Mouse (Mus musculus) right cerebral cortex, postnatal 10 days (tissue): ENCODE data around the gene Arhgap19.

ENCODE experiments used
- DNase-seq, 2 experiments: peaks; one replicate each; pipeline ENCODE4 v3.0.0; 2021; ENCODE audit warnings: low spot score in 2 of 2

Gene Arhgap19

GRCm38 (mm10) chr19:41800451-41800850 lies 1.4 kb downstream of the Arhgap19 start:
- no peak for DNase-seq

DNA sequence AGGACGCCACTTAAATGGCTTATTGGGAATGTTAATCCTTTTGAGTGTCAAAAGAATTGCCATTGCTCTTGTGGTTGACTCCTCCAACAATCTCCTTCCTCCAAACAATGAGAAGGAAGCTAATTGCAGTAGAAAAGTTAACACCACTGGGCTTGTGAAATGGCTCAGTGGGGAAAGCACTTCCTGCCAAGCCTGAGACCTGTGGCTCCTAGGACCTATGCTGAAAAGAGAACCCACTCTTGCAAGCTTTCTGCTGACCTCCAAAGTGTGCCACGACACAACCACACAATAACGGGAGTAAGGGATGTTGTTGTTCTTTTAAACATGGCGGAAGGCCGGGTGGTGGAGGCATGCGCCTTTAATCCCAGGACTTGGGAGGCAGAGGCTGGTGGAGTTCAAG lies 4.3 kb downstream of the Arhgap19 start:
- DNase-seq = no peak

DNA sequence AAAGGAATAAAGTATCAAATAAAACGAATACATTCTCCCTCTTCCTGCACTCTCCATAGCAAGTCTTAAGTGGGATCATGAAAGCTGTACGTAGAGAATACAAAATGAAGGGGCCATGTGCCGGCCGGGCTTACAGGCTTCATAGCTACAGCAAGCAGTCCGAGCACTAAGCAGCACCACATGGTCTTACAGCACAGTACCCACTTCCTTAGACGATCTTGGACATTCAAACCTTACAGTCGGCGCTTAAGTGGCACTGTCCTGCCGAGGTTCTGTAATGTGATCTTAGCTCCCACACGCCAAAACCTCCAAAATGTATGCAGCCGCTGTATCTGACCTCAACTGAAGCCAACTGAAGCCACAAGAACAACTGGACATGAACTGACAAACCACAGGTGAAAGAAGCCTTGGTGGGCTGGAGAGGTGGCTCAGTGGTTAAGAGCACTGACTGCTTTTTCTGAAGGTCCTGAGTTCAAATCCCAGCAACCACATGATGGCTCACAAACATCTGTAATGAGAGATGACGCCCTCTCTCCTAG lies 5.0 kb downstream of the Arhgap19 start:
- no peak for DNase-seq

- DNase-seq = no peak
Measured at GRCm38 (mm10) chr19:41796148-41796760, 5.6 kb downstream of the Arhgap19 start.

GRCm38 (mm10) chr19:41794901-41795300 lies 6.9 kb downstream of the Arhgap19 start:
- no peak for DNase-seq

DNA sequence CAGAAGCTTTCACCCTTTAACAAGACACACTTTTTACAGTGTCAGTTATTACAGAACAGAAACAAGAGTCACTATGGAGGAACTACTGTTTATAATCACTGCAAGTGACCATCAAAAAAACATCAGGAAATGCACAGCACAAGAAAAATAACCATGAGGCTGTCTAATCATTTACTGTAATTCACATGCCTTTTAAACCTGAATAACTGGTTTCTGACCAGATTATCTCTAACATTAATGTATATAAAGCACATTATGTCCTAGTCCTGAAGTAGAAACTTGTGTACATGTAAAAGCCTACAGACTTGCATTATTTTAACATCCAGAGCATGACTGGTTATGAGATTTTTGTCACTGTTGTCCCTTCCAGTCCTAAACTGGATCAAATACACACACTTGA lies 7.8 kb downstream of the Arhgap19 start:
- DNase-seq = no peak

GRCm38 (mm10) chr19:41792934-41793486 lies 8.8 kb downstream of the Arhgap19 start:
- DNase-seq = no peak

DNA sequence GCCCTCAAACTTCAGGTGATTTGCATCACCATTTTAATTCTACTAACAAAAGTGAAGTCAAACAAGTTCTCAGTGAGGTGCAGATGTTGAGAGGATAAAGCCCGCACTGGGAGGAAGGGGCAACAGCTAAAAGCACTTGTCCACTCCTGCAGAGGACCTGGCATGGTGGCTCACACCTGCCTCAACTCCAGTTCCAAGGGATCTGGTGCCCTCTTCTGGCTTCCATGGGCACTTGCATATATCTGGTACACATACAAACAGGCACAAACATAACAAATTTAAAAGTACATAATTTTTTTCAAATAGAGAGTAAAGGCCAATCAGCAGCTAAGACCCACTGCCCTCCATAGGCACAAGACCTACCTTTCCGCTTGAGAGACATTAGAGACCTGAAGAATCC lies 10.5 kb downstream of the Arhgap19 start:
- DNase-seq = no peak

DNA sequence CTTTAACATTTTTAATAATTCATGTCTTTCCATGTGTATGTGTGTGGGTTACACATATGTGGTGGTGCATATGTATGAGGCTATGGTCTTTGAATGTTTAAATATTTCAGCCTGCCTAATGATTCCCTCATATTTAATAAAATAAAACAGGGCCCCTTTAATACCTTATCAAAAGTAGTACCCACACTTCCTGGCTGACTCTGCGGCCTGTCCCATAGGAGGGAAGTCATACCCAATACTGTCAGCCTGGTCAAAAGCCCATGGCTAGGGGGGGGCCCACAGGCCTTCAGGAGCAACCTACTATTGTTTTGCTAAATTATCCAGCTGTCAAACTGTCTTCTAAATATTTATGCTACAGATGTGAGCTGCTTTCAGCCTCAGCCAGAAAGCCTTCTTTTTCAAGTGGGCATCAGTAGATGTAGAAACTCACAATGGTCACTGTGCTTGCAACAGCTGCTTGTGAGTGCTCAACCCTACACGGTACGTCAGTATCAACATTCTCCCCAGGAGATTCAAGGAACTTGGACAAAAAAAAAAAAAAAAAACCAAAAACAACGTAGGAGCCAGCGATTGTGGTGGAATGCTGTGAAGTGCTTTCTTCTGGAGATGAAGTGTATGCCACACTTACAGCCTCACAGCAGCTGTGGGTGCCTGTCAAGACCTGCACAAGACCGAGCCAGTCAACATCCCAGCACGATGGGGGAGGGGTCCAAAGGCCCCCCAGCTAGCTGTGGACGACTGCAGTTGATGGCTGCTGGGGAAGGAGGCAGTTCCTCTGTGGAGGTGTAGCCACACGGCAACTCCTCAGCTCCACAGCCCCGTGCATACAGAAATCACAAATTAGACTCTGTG lies 12.5 kb downstream of the Arhgap19 start:
- no peak for DNase-seq

DNA sequence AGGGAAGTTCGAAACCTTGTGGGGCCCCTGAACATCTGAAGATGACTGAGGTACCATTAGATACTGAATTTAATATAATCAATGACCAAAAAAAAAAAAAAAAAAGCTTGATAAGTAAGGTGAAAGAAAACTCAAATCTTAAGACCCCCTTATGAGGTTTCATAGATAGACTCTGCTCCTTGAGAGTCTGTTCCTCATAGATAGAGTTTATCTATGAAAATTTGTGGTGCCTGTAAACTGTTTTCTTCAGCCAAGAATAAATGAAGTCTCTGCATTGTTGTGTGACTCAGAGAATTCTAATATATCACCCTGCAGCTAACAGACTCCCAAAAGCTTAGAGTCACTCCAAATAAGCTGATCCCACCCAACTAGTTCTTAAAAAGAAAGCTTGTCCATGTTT lies 15.0 kb downstream of the Arhgap19 start:
- no peak for DNase-seq

GRCm38 (mm10) chr19:41777514-41777913 lies 24.3 kb downstream of the Arhgap19 start:
- DNase-seq = peak in 1 of 2 experiments; percentile 37

GRCm38 (mm10) chr19:41768711-41769110 lies 33.1 kb downstream of the Arhgap19 start:
- DNase-seq = no peak

DNA sequence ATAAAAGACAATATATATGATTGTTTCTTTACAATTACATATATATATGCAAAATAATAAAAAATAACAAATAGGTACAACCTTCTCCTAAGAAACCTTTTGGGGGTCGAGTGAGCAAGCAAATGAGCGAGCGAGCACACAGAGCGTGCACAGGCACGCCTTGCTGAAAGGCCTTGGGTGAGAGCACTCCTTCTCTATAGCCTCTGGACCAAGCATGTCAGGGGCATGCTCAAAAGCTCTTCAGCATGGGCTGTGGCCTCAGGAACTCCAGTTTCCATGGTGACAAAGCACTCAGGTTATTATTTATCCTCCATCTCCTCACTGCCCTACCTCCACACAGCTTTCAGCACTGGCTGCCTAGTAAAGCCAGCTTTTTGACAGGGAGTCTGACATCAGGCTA lies 35.2 kb downstream of the Arhgap19 start:
- DNase-seq = no peak

GRCm38 (mm10) chr19:41763870-41764660 lies 37.8 kb downstream of the Arhgap19 start:
- peak; percentile 93 to 95 for DNase-seq

GRCm38 (mm10) chr19:41761529-41761928 lies 40.3 kb downstream of the Arhgap19 start:
- DNase-seq = peak in 1 of 2 experiments; percentile 55

GRCm38 (mm10) chr19:41759765-41760164 lies 42.1 kb downstream of the Arhgap19 start:
- DNase-seq = peak in 1 of 2 experiments; percentile 52

DNA sequence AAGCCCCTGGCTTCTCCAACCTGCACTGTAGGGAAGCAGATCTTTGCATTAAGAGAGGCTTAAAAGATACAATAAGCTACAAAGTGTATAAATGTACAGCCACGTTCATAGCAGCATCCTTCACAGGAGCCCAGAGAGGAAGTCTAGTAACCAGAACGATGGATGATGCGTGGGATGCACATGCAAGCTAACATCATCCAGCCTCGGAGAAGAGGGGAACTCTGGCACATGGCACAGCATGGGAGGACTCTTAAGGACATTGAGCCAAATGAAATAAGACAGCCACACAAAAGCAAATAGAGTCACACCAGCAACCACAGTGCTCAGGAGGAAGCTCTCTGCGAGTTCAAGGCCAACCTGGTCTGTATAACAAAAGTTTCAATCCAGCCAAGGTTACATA lies 42.6 kb downstream of the Arhgap19 start:
- no peak for DNase-seq

DNA sequence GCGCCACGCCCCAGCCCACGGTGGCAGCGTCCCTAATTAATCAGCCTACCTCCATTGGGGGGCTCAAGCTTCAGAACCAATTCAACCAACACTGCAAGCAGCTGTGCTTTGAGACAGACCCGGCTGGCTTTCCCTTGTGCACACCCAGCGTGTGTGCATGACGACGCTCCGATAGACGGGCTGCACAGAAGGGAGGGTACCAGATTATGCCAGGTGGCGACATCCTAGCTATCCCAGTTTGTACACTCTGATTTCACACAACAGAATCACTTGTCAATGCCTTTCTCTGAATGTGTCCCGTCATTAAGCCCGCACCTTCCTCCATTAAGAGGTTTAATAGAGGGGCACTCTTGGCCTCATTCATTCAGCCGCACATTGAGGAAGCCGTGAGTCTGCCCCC lies 47.1 kb downstream of the Arhgap19 start:
- DNase-seq = no peak

GRCm38 (mm10) chr19:41751906-41752305 lies 49.9 kb downstream of the Arhgap19 start:
- DNase-seq = no peak

- no peak for DNase-seq
Measured at GRCm38 (mm10) chr19:41747436-41747835, 54.4 kb downstream of the Arhgap19 start.

- DNase-seq = peak; percentile 88 to 90
Measured at GRCm38 (mm10) chr19:41745941-41746557, 55.8 kb downstream of the Arhgap19 start.
